In the genomic region with DNA sequence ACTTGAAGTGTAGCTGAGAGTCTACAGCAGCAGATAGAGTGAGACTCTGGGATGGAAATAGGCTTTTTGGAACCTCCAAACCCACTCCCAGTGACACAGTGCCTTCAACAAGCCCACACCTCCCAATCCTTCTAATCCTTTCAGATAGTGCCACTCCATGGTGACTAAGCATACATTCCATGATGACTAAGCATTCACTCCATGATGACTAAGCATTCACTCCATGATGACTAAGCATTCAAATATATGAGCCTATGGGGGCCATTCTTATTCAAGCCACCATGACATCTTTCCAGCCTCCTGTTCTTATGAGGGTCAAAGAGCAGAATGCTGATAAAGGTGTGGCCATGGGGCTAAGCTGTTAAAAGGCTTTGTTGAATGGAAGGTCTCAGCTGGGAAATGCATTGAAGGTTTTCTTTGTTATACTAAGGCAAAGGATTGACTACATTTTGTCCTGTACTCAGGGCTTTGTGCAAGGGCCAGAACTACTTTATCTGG, we compare ENCODE assay signal across 25 mouse cellular contexts.
"Had no signal": no experiment of that assay in that cellular context is flagged by ENCODE, and none has a peak within 500 bp of the region (broad histone marks: within the 10 kb centered on the region; RNA-seq: fewer than 3 reads in every experiment).

No protein-coding gene starts in this region.

- H3K4me3 ChIP-seq: heart, adult 2 months; heart, embryonic 13.5 days; heart, embryonic 15.5 days; hindbrain, embryonic 13.5 days; hindbrain, embryonic 15.5 days; kidney, embryonic 15.5 days; limb, embryonic 13.5 days; limb, embryonic 15.5 days; liver, embryonic 12.5 days had no signal

- H3K36me3 ChIP-seq: heart, embryonic 13.5 days; heart, embryonic 15.5 days; hindbrain, embryonic 13.5 days; hindbrain, embryonic 15.5 days; kidney, embryonic 15.5 days; limb, embryonic 13.5 days; limb, embryonic 15.5 days; liver, embryonic 12.5 days had no signal

- H3K4me1 ChIP-seq: heart, embryonic 13.5 days; heart, embryonic 15.5 days; limb, embryonic 13.5 days; limb, embryonic 15.5 days; liver, embryonic 12.5 days had no signal

- H3K9me3 ChIP-seq: heart, embryonic 15.5 days; hindbrain, embryonic 13.5 days; hindbrain, embryonic 15.5 days; kidney, embryonic 15.5 days; limb, embryonic 15.5 days had no signal

- H3K27ac ChIP-seq: heart, adult 2 months; heart, embryonic 13.5 days; heart, embryonic 15.5 days; hindbrain, embryonic 13.5 days; hindbrain, embryonic 15.5 days; hindbrain, postnatal 0 days; kidney, embryonic 15.5 days; kidney, postnatal 0 days; limb, embryonic 13.5 days; limb, embryonic 15.5 days; liver, embryonic 12.5 days; liver, embryonic 14.5 days had no signal

- H3K27me3 ChIP-seq: hindbrain, embryonic 15.5 days; limb, embryonic 13.5 days; limb, embryonic 15.5 days; liver, embryonic 12.5 days had no signal

- H3K9ac ChIP-seq: heart, embryonic 13.5 days; heart, embryonic 15.5 days; hindbrain, embryonic 13.5 days; hindbrain, embryonic 15.5 days; kidney, embryonic 15.5 days; limb, embryonic 13.5 days; limb, embryonic 15.5 days; liver, embryonic 12.5 days; liver, embryonic 14.5 days had no signal

- DNase-seq: gastrocnemius, postnatal 14 days; gastrocnemius, postnatal 36 days; heart, adult 11 months; heart, adult 2 months; heart, postnatal 14 days; heart, postnatal 36 days; kidney, adult 11 months; kidney, adult 2 months; kidney, adult 9 months; kidney, postnatal 36 days; layer of hippocampus, postnatal 36 days; left cerebral cortex, postnatal 4 days had no signal

- ATAC-seq: hindbrain, postnatal 0 days; intestine, embryonic 16.5 days; liver, embryonic 12.5 days had no signal

- H3K4me2 ChIP-seq: heart, embryonic 11.5 days; heart, embryonic 13.5 days; heart, embryonic 15.5 days; hindbrain, embryonic 13.5 days; hindbrain, embryonic 15.5 days; kidney, embryonic 15.5 days; limb, embryonic 13.5 days; limb, embryonic 15.5 days; liver, embryonic 12.5 days had no signal
